Mouse (Mus musculus) cerebellum, postnatal 25 days (tissue): ENCODE results near the gene Ifitm10.
"Not testable (repeated sequence)": the region's sequence is repeated elsewhere in the genome, so short reads cannot be mapped to it uniquely, and the experiment has no call there.

Experiments
- DNase-seq, 2 experiments: peaks; one replicate each; pipeline ENCODE4 v3.0.0; 2021; ENCODE audit warnings: mixed read lengths in 2 of 2

The Ifitm10 gene

GRCm38 (mm10) chr7:142360743-142361142, 12.8 kb downstream of the Ifitm10 start:
- DNase-seq: peak in 1 of 2 experiments; percentile 48

GRCm38 (mm10) chr7:142359129-142359528, 14.4 kb downstream of the Ifitm10 start:
- DNase-seq: no peak

GRCm38 (mm10) chr7:142357566-142357965, 16.0 kb downstream of the Ifitm10 start:
- no peak for DNase-seq

GRCm38 (mm10) chr7:142354661-142355233, 18.8 kb downstream of the Ifitm10 start:
- no peak for DNase-seq

GRCm38 (mm10) chr7:142353854-142354253, 19.7 kb downstream of the Ifitm10 start:
- DNase-seq: no peak

- DNase-seq: no peak
These were observed 22.0 kb downstream of the Ifitm10 start for GRCm38 (mm10) chr7:142351569-142351968.

- no peak for DNase-seq
These were observed 24.1 kb downstream of the Ifitm10 start for GRCm38 (mm10) chr7:142349308-142349961.

- DNase-seq: no peak
These were observed 26.0 kb downstream of the Ifitm10 start for GRCm38 (mm10) chr7:142347542-142347941.

- no peak for DNase-seq
These were observed 31.3 kb downstream of the Ifitm10 start for GRCm38 (mm10) chr7:142342247-142342640.

GRCm38 (mm10) chr7:142341564-142342246, 31.8 kb downstream of the Ifitm10 start:
- DNase-seq: no peak

- DNase-seq: no peak
These were observed 33.1 kb downstream of the Ifitm10 start for GRCm38 (mm10) chr7:142340269-142340970.

- peak; percentile 84 to 91 for DNase-seq
These were observed 38.4 kb downstream of the Ifitm10 start for GRCm38 (mm10) chr7:142335151-142335550.

- DNase-seq: peak; percentile 92 to 97
These were observed 39.3 kb downstream of the Ifitm10 start for GRCm38 (mm10) chr7:142334246-142334645.

- DNase-seq: not testable (repeated sequence)
These were observed 40.8 kb downstream of the Ifitm10 start for GRCm38 (mm10) chr7:142332741-142333140.

- no peak for DNase-seq
These were observed 42.3 kb downstream of the Ifitm10 start for GRCm38 (mm10) chr7:142331281-142331680.

- DNase-seq: peak in 1 of 2 experiments; percentile 16
These were observed 43.3 kb downstream of the Ifitm10 start for GRCm38 (mm10) chr7:142330271-142330724.

GRCm38 (mm10) chr7:142328507-142328906, 45.0 kb downstream of the Ifitm10 start:
- no peak for DNase-seq

- no peak for DNase-seq
These were observed 46.7 kb downstream of the Ifitm10 start for GRCm38 (mm10) chr7:142326714-142327445.

- no peak for DNase-seq
These were observed 50.0 kb downstream of the Ifitm10 start for GRCm38 (mm10) chr7:142323396-142324117.

- no peak for DNase-seq
These were observed 50.9 kb downstream of the Ifitm10 start for GRCm38 (mm10) chr7:142322641-142323040.

- DNase-seq: not testable (repeated sequence)
These were observed 51.8 kb downstream of the Ifitm10 start for GRCm38 (mm10) chr7:142321637-142322306.
